Mouse (Mus musculus) E14TG2a.4 (cell line): ENCODE measurements around the gene Anapc5.

Source experiments
- CTCF ChIP-seq: conservative IDR thresholded peaks from 2 replicates; pipeline ENCODE4 v1.5.1; 2014; ENCODE audit warnings: low read length
- POU5F1 ChIP-seq: IDR thresholded peaks from 2 replicates; pipeline ENCODE4 v1.6.1; 2014; ENCODE audit warnings: low read length, borderline replicate concordance

DNA sequence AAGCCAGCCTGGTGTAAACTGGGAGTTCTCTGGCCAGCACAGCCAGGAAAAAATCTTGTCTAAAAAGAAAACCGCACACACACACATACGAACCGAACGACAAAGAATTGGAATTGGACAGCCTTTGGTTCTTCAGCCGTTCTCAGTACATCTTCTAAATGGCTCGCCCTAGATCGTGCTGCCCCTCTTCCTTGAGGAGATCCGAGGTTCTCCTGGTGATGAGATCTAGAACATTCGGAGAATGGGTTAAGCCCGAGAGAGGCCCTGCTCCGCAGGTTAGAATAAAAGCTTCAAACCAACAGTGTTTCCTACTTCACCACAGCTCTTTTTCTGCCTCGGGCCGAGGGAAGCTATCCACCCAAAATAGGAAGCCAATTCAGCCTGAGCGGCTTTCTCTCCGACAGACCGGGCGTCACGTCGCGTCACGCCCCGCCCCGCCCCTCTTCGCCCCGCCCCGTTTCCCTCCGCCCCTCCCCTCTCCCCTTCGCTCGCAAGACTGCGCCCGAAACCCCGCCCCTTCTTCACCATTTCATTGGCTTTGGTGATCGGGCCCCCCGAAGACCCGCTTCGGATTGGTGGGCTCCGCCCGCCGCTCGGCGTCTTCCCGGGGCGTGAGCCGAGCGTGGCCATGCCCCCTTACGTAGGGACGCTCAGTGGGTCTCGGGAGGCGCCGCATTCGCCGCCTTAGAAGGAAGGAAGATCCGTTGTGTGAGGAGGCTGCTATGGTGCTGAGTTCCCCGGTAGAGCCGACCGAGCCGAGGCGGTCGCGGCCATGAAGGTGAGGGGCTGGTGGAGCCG is 28.6 kb upstream of the Anapc5 start, which contains the start of gene Rnf34:
- TF ChIP-seq CTCF: no peak
- no peak for TF ChIP-seq POU5F1
